Mouse (Mus musculus): ENCODE measurements at regions not wholly inside any gene's neighbourhood (a gene's known extent, or its start where the extent isn't known, plus 50 kb on each side); places are given as distances from the start of the nearest gene placed in this dataset.

DNA sequence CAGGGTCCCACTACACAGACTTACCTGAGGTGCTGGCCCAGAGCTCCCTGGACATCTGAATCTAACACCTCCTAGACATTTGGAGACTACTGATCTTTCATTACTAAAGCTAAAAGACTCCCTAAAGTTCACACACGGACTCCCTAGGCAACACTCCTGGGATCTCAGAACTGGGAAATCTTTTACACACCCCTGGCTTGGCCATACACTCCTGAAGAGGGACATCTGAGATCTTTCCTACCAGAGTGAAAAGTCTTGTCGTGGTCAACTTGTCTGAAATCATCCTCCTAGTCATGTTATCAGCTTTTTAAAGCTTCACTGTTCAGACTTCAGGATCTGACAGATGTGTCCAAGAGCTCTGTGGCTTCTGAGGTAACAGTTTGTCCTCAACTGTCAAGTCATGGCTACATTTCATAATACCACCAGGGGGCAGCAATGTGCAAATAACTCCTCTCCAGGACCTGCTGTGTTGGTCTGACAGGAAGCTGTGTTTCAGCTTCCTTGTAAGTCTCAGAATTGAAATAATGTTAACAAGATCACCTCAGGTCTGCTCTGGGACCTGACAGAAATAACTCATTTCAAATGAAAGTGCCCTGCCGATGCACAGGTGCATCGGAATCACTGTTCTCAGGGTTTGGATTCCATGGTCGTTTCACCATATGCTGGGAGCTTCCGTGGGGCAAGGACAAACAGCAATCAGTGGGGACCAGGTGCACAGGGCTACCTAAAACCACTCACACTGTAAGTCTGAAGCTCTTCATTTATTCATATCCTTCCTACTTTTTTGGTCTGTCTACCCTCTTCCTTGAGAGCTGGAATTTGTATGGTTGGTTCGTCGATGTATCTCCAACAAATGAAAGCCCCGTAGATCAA, 92.3 kb upstream of the C1qtnf7 start:
- peak; percentile 89 for DNase-seq (ENCODE audit: low spot score)

DNA sequence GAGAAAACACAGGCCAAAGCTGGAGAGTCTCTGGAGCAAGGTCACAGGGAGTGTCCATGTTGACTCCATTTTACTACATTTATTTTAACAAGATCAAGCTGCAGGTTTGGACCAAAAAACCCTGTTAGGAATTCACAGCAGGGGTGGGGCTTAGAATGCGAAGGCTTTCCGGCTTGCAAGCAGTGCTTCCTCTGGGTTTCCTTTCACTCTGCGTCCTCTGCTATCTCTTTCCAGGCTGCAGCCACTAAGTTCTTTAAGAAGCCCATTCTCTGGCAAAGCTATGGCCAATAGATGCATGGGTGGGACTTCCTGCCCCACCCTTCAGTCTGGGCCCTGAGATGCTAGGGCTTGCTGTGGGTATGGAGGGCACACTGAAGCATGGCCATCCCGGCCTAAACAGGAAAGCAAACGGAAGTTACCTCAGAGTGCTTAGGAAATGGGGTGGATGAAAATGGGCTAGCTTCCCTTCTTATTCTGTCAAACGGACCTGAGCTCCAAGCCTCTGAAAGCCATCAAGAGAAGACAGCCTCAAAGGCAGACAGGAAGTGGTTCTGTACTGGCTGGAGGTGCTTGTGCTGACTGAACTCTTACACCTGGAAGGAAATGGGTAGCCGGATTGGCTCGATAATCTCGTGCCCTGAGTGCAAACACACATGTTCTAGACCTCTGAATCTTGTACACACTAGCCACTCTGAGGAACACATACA, 90.6 kb upstream of the C1qtnf7 start:
- no peak for DNase-seq (ENCODE audit: low spot score)

DNA sequence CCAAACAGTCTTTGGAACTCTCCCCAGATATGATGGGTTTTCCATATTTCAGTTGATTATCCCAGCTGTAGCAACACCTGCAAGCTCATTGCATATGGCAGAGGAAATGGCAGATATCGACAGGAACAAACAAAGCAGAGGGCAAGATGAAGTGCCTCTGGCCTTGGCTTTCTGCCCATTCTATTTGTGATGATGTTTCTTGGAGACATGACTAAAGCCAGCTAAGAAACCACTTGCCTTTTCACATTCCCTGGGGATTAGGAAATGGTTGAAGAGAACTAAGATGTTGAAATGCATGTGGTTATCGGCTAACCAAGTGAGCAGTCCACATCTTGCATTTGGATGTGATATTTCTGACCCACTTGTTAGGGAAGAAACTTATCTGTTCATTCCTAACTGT, 82.0 kb upstream of the C1qtnf7 start:
- no peak for DNase-seq (ENCODE audit: low spot score)

DNA sequence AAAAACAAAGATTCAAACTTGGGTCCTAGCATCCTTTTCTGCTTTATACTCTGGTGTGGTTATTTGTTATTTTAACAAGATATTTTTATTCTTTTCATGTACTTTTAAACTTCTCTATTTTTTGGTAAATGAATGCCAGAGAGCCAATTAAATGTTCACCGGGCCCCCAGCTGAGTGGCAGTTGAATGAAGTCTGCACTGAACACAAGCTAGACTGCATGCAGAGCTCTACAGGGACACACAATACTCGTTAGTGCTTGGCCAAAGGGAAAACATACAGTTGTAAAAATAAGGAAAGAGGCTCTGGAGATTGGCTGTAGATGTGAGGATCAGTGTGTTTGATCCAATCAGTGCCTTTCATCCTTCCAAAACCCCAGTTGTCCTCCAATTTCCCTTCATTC, 76.1 kb upstream of the C1qtnf7 start:
- DNase-seq (ENCODE audit: low spot score): no peak

DNA sequence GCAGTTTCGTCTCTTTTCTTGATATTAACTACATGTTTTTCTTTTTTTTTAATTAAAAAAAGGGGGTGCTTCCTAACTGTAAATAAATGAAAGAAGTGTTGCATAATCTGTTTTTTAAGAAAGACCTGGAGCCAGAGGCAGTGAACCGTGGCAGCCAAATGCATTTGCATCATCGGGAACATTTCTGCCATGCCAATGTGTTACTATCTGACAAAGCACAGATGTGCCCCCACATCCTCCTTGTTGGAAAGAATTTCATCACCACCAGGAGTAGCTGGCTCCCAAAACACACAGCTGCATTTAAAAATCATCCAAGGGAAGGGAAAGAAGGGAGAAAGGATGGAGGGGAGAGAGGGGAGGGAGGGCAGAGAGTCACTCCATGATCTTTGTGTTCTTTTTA, 74.0 kb upstream of the C1qtnf7 start:
- no peak for DNase-seq (ENCODE audit: low spot score)

DNA sequence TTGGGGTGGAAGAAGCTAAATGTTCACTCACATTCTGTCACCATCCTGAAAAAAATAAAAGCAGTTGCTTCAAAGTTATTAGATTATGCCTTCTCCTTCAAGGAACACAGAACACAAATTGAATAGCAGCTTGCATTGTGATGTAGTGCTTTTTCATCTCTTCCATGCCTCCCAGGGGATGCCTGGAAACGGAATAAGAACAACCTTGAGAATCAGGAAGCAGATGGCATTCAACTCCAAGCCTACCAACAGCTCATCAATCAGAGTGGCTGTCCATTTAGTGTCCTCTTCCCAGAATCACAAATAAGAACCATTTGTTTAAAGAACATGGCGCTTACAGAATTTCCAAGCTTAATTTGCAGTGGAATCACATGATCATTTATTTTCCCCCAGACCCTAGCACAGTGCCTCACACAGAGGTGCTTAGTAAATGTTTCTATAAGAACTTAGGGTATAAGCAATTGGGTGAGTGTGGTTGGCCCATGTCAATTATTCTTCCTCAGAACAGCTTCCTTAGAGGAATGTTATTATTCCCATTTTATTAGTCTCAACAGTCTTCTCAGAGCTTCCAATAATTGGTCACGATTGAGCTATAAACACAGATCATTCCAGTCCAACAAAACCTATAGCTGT, 70.6 kb upstream of the C1qtnf7 start:
- DNase-seq (ENCODE audit: low spot score): no peak

DNA sequence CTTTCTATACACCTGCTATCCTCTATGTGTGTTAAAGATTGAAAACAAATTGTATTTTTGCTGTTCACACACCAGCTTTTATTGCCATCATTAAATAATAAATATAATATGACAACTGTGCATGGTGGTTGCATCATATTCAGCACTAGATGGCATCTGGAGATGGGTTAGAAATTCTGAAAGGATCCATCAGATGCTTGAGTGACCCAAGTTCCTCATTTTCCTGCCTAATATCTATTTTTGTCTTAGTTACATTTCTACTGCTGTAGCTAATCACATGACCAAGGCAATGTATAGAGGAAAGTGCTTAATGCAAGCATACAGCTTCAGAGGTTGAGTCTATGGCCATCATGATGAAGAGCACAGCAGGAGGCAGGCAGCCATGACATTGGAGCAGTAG, 69.7 kb upstream of the C1qtnf7 start:
- DNase-seq (ENCODE audit: low spot score): no peak

DNA sequence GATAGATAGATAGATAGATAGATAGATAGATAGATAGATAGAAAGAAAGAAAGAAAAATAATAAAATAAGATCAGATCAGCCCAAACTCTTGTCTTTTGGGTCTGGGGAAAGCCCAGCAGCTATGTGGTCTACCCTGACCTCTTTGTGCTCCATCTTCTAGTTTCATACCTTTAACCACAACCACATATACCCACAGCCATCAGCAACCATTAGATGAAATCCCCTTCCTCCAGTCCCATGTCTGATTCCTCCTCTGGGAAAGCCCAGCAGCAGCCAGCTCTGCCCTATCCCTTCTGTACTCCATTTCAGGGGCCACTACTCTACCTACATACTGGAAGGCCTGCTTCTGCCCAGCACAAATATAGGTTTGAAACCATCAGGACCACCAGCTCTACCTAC, 69.0 kb upstream of the C1qtnf7 start:
- DNase-seq (ENCODE audit: low spot score): no peak

DNA sequence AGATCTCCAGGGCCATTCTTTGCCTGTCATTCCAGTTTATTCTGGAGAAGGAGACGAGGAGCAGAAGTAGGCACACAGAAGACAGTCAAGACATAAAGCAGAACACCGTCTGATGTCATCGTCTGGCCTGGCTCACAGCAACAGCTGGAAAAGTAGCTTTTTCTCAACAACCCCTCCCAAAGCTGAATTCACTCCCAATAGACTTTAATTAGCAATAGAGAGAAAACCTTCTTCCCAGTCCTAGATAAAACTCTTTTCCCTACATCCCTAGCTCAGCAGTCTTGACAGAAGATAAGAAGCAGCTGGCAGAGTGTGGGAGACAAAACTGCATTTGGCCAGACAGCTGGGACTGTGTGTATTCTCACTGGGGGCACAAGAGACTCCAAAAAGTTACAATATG, 59.3 kb upstream of the C1qtnf7 start:
- DNase-seq (ENCODE audit: low spot score): no peak

DNA sequence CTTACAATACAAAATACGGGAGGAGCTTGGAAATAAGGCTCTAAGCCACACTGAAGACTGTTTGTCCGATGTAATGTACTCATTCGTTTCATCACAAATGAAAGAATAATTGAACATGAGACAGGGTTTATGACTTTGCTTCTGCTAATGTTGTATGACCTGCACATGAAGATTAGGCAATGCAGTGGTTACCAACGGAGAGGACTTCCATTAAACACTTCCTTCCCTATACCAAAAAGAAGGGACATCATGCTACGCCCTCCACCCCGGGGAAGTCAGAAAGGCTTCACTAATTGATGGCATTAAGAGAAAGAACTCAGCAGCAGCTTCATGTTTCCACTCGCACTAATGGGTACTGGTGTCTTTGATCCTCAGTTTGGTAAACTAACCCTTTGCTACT, 57.6 kb upstream of the C1qtnf7 start:
- no peak for DNase-seq (ENCODE audit: low spot score)

DNA sequence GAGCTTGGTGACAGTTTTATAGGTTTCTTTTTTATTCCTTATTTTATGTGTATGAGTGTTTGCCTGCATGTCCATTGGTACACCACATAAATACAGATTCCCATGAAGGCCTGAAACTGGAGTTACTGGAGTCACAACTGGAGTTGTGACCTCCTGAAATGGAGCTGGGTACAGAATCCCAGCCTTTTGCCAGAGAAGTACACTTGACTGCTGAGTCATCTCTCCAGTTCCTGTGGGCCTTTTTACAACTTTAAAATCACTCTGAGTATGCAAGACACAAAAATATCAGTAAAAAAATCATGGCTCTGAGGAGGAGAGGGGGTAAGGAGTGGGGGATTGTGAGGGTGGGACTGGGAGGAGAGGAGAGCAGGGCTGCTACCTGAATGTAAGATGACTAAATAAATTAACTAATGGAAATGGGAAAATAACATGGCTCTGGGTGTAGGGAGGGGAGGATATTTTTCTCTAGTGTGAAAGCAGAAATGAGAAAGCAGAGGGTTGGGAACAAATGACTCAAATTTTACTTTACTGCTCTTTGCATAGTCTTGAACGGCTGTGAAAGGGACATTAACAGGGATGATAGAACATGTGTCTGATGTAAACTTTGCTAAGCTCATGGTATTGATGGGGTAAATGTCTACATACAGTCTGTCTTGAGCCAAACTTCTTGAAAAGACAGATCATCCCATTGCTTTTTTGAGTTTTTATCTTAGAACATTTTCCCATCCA, 53.2 kb upstream of the C1qtnf7 start:
- no peak for DNase-seq (ENCODE audit: low spot score)
